ENCODE assay signal across 13 mouse cellular contexts in genomic region chr4:111467293-111467773, GRCm38 (mm10). TPM values are rescaled to one million over a fixed set of nuclear protein-coding genes. Genes with fewer than 3 reads are reported as not detected.
A peak's percentile ranks its signal among the peaks of the same experiment; 100 is the strongest.
DNase-seq lines count a peak whose midpoint lies in the region; ATAC-seq and TF ChIP-seq lines count a peak whose summit lies in the region.
"Had no signal": no experiment of that assay in that cellular context is flagged by ENCODE, and none has a peak within 500 bp of the region (broad histone marks: within the 10 kb centered on the region; RNA-seq: fewer than 3 reads in every experiment).

No protein-coding gene starts in this region.

- H3K9me3 ChIP-seq in hindbrain, embryonic 16.5 days (ENCODE audit: control insufficient read depth, low read length), result no peaks in the 10 kb centered on the region
- H3K9me3 ChIP-seq in hindbrain, embryonic 10.5 days, result no peaks in the 10 kb centered on the region
- H3K9me3 ChIP-seq in embryonic facial prominence, embryonic 15.5 days (replicated peaks), result no peaks in the 10 kb centered on the region
- no peaks in the 10 kb centered on the region for H3K9me3 ChIP-seq in limb, embryonic 14.5 days (ENCODE audit: control insufficient read depth, low read length)

- ATAC-seq in hindbrain, embryonic 16.5 days, result no peak
- peak; percentile 79 for ATAC-seq in embryonic facial prominence, embryonic 15.5 days (ENCODE audit: insufficient number of reproducible peaks, low FRiP score, low TSS enrichment, low read depth)
- ATAC-seq in limb, embryonic 14.5 days (ENCODE audit: low FRiP score, low read depth), result peak; percentile 56; the same call in 1 of the 2 replicates
- ATAC-seq: liver, postnatal 0 days; Patski had no signal

- H3K4me2 ChIP-seq in hindbrain, embryonic 16.5 days (ENCODE audit: low read length), result no peak overlapping the region
- no peak overlapping the region for H3K4me2 ChIP-seq in embryonic facial prominence, embryonic 15.5 days (replicated peaks)
- H3K4me2 ChIP-seq in limb, embryonic 14.5 days (replicated peaks; ENCODE audit: low read depth, low read length, severe bottlenecking), result no peak overlapping the region

- H3K4me1 ChIP-seq in hindbrain, embryonic 16.5 days (ENCODE audit: control insufficient read depth, insufficient read depth, low read depth, low read length), result no peaks in the 10 kb centered on the region; the same call in 1 of the 2 replicates
- no peaks in the 10 kb centered on the region for H3K4me1 ChIP-seq in hindbrain, embryonic 10.5 days (replicated peaks)
- peaks cover 16% of the 10 kb centered on the region for H3K4me1 ChIP-seq in embryonic facial prominence, embryonic 15.5 days
- peaks cover 21% of the 10 kb centered on the region for H3K4me1 ChIP-seq in limb, embryonic 14.5 days (ENCODE audit: control insufficient read depth, insufficient read depth, low read length)

- H3K36me3 ChIP-seq in hindbrain, embryonic 16.5 days (ENCODE audit: control insufficient read depth, insufficient read depth, low read length), result no peaks in the 10 kb centered on the region
- H3K36me3 ChIP-seq in hindbrain, embryonic 10.5 days, result no peaks in the 10 kb centered on the region
- no peaks in the 10 kb centered on the region for H3K36me3 ChIP-seq in embryonic facial prominence, embryonic 15.5 days
- no peaks in the 10 kb centered on the region for H3K36me3 ChIP-seq in limb, embryonic 14.5 days (ENCODE audit: control insufficient read depth, insufficient read depth, low read length)

- no peak for TF ChIP-seq POLR2A in limb, embryonic 14.5 days (IDR thresholded peaks at IDR 0.05; ENCODE audit: borderline replicate concordance, extremely low read depth, insufficient read depth, insufficient read length)

- 0 out of 2 replicates have a peak overlapping the region, but pooled peaks have one; percentile 23 for H3K27ac ChIP-seq in hindbrain, embryonic 16.5 days (ENCODE audit: low read depth, low read length)
- H3K27ac ChIP-seq in hindbrain, embryonic 10.5 days, result no peak overlapping the region
- H3K27ac ChIP-seq in embryonic facial prominence, embryonic 15.5 days (replicated peaks), result peak overlapping the region; percentile 72
- H3K27ac ChIP-seq in limb, embryonic 14.5 days (replicated peaks; ENCODE audit: low read depth, low read length), result peak overlapping the region; percentile 48
- H3K27ac ChIP-seq: heart, adult 2 months had no signal

- WGBS in hindbrain, embryonic 16.5 days, result 78% methylated on average over 2 of the region's 2 CpGs
- 85% methylated on average over 2 of the region's 2 CpGs for WGBS in hindbrain, embryonic 10.5 days
- WGBS in embryonic facial prominence, embryonic 15.5 days, result 58% methylated on average over 2 of the region's 2 CpGs
- 73% methylated on average over 2 of the region's 2 CpGs for WGBS in limb, embryonic 14.5 days

- H3K9ac ChIP-seq in hindbrain, embryonic 16.5 days (ENCODE audit: low read depth, low read length), result no peak overlapping the region
- no peak overlapping the region for H3K9ac ChIP-seq in embryonic facial prominence, embryonic 15.5 days
- no peak overlapping the region for H3K9ac ChIP-seq in limb, embryonic 14.5 days (ENCODE audit: low read depth, low read length, severe bottlenecking)
- H3K9ac ChIP-seq: liver, postnatal 0 days had no signal

- no peak overlapping the region for H3K4me3 ChIP-seq in hindbrain, embryonic 16.5 days (ENCODE audit: low read length)
- H3K4me3 ChIP-seq in hindbrain, embryonic 10.5 days, result no peak overlapping the region
- H3K4me3 ChIP-seq in embryonic facial prominence, embryonic 15.5 days (replicated peaks), result no peak overlapping the region
- H3K4me3 ChIP-seq in limb, embryonic 14.5 days (replicated peaks; ENCODE audit: low read length), result no peak overlapping the region
- H3K4me3 ChIP-seq: heart, adult 2 months had no signal

- DNase-seq in hindbrain, embryonic 10.5 days (ENCODE audit: low spot score), result no peak
- DNase-seq in lung, postnatal 10 days, result peak; percentile 36
- DNase-seq in lung, postnatal 14 days, result no peak
- peak; percentile 69 for DNase-seq in limb, embryonic 14.5 days (ENCODE audit: low spot score)
- DNase-seq in cerebellum, postnatal 36 days, result no peak
- DNase-seq: cerebellum, postnatal 10 days; heart, adult 2 months; layer of hippocampus, adult 9-11 months; liver, postnatal 0 days; thymus, postnatal 4 days had no signal

- no peaks in the 10 kb centered on the region for H3K27me3 ChIP-seq in hindbrain, embryonic 16.5 days (replicated peaks; ENCODE audit: control insufficient read depth, insufficient read depth, low read length)
- no peaks in the 10 kb centered on the region for H3K27me3 ChIP-seq in hindbrain, embryonic 10.5 days (ENCODE audit: insufficient read depth, poor library complexity, severe bottlenecking)
- H3K27me3 ChIP-seq in embryonic facial prominence, embryonic 15.5 days, result no peaks in the 10 kb centered on the region
- no peaks in the 10 kb centered on the region for H3K27me3 ChIP-seq in limb, embryonic 14.5 days (ENCODE audit: control insufficient read depth, insufficient read depth, low read length)
- H3K27me3 ChIP-seq: Patski had no signal

RNA-seq across cellular contexts. Expression of gene Bend5, which starts 52.5 kb away (rescaled TPM):
- polyA plus RNA-seq in hindbrain, embryonic 16.5 days (2015; fragmentation: Nextera tagmentation; extraction: Ambion mirVana), result 44.9 and 49.8 TPM in 2 replicates
- 25.6 and 35.7 TPM in 2 replicates for polyA plus RNA-seq in hindbrain, embryonic 10.5 days (2016; fragmentation: Nextera tagmentation; extraction: Ambion mirVana)
- polyA plus RNA-seq in embryonic facial prominence, embryonic 15.5 days (2015; fragmentation: Nextera tagmentation; extraction: Ambion mirVana), result 137 and 159 TPM in 2 replicates
- 37.7 and 38.2 TPM in 2 replicates for polyA plus RNA-seq in limb, embryonic 14.5 days (2012; rRNA removed)
- 58.3 and 70.4 TPM in 2 replicates for polyA plus RNA-seq in limb, embryonic 14.5 days (2014; fragmentation: Nextera tagmentation; extraction: Ambion mirVana)

Comparison
In these comparisons a context has a peak if more than half of its experiments do, and no peak if none do; other contexts are left out.
1. DNase-seq: peak in lung, postnatal 10 days (single experiment) and limb, embryonic 14.5 days (single experiment); none in hindbrain, embryonic 10.5 days (single experiment), lung, postnatal 14 days (single experiment) and cerebellum, postnatal 36 days (0 of 2).